Mouse (Mus musculus) CH12.LX (cell line): ENCODE measurements around the gene Ints1. TPM values are rescaled to one million over a fixed set of nuclear protein-coding genes. Genes with fewer than 3 reads are reported as not detected.

Experiments
- DNase-seq: peaks from one replicate; pipeline ENCODE4 v3.0.0-alpha.2; 2013; ENCODE audit errors: extremely low read depth
- H3K27ac ChIP-seq: 2 replicates; pipeline ENCODE4 v1.5.1; 2012; ENCODE audit warnings: low read depth, mild to moderate bottlenecking, control low read depth, moderate library complexity; ENCODE audit not compliant: insufficient read depth
- H3K27me3 ChIP-seq: replicated peaks from 2 replicates; pipeline ENCODE3; 2012; ENCODE audit warnings: inconsistent platforms
- H3K36me3 ChIP-seq, 2 experiments: replicated peaks in 1 of 2; 2 replicates each; pipeline versions ENCODE3 to v1.6.1; 2012; ENCODE audit warnings: inconsistent platforms in 1 of 2, low read length in 1 of 2, mild to moderate bottlenecking in 1 of 2, mixed read lengths in 1 of 2, moderate library complexity in 1 of 2; ENCODE audit not compliant: control insufficient read depth in 1 of 2, insufficient read depth in 1 of 2
- H3K4me1 ChIP-seq, 2 experiments: 2 replicates each; pipeline ENCODE4 v1.6.1; 2012; ENCODE audit warnings: inconsistent platforms in 1 of 2, moderate library complexity in 1 of 2; ENCODE audit not compliant: insufficient read depth in 2 of 2, control insufficient read depth in 1 of 2
- H3K4me2 ChIP-seq: 2 replicates; pipeline ENCODE4 v1.6.1; 2012; ENCODE audit warnings: low read depth, mild to moderate bottlenecking, control low read depth; ENCODE audit not compliant: poor library complexity, insufficient read depth, severe bottlenecking
- H3K4me3 ChIP-seq, 3 experiments: fragments of 150-350 bp in 1 of 3; sonication (generic) in 1 of 3; replicated peaks in 1 of 3; 2 replicates each; pipeline versions ENCODE3 to v1.5.1; 2011 to 2012; ENCODE audit warnings: low read depth in 2 of 3, low read length in 2 of 3, mild to moderate bottlenecking in 2 of 3, moderate library complexity in 2 of 3, control low read depth in 1 of 3, improper control_type of control experiment in 1 of 3, inconsistent platforms in 1 of 3, mixed read lengths in 1 of 3; ENCODE audit not compliant: poor library complexity in 1 of 3
- H3K79me2 ChIP-seq: replicated peaks from 2 replicates; pipeline ENCODE4 v1.6.1; 2012; ENCODE audit warnings: mild to moderate bottlenecking, moderate library complexity; ENCODE audit not compliant: control insufficient read depth, poor library complexity, insufficient read depth, severe bottlenecking; ENCODE audit errors: extremely low read depth
- H3K9ac ChIP-seq: 2 replicates; pipeline ENCODE4 v1.6.1; 2012; ENCODE audit warnings: low read depth, mild to moderate bottlenecking, control low read depth, moderate library complexity; ENCODE audit not compliant: insufficient read depth
- H3K9me3 ChIP-seq: replicated peaks from 2 replicates; pipeline ENCODE3; 2012; ENCODE audit warnings: low read length, inconsistent platforms, mixed read lengths
- CHD1 ChIP-seq: IDR thresholded peaks from 2 replicates; pipeline ENCODE4 v1.6.1; 2012; ENCODE audit warnings: low read depth, low read length, improper control_type of control experiment, inconsistent platforms
- ETS1 ChIP-seq: conservative IDR thresholded peaks from 2 replicates; pipeline ENCODE4 v1.6.1; 2012; ENCODE audit warnings: low read depth, mild to moderate bottlenecking, inconsistent platforms, low read length, improper control_type of control experiment, moderate library complexity
- HCFC1 ChIP-seq: IDR thresholded peaks from 2 replicates; pipeline ENCODE4 v1.6.1; 2012; ENCODE audit warnings: low read depth, mild to moderate bottlenecking, inconsistent platforms, low read length, improper control_type of control experiment
- IRF4 ChIP-seq: IDR thresholded peaks from 2 replicates; pipeline ENCODE4 v1.6.1; 2014; ENCODE audit warnings: low read depth, mild to moderate bottlenecking, inconsistent platforms, low read length, improper control_type of control experiment
- MAFK ChIP-seq: IDR thresholded peaks from 2 replicates; pipeline ENCODE4 v1.6.1; 2011; ENCODE audit warnings: low read length, improper control_type of control experiment; ENCODE audit not compliant: insufficient replicate concordance
- MAX ChIP-seq: IDR thresholded peaks from 2 replicates; pipeline ENCODE4 v1.6.1; 2011; ENCODE audit warnings: low read length, improper control_type of control experiment
- MEF2A ChIP-seq: IDR thresholded peaks from 2 replicates; pipeline ENCODE4 v1.6.1; 2014; ENCODE audit warnings: low read depth, mild to moderate bottlenecking, inconsistent platforms, low read length, improper control_type of control experiment, borderline replicate concordance
- PAX5 ChIP-seq: IDR thresholded peaks from 2 replicates; pipeline ENCODE4 v1.6.1; 2012; ENCODE audit warnings: low read length, inconsistent platforms, mixed read lengths
- POLR2A ChIP-seq: IDR thresholded peaks from 2 replicates; pipeline ENCODE4 v1.6.1; 2011; ENCODE audit warnings: low read depth, mild to moderate bottlenecking, improper control_type of control experiment, low read length
- POLR2AphosphoS2 ChIP-seq: IDR thresholded peaks from 2 replicates; pipeline ENCODE4 v1.6.1; 2011; ENCODE audit warnings: low read depth, low read length, improper control_type of control experiment
- SIN3A ChIP-seq: IDR thresholded peaks from 2 replicates; pipeline ENCODE4 v1.6.1; 2012; ENCODE audit warnings: low read length, improper control_type of control experiment, inconsistent platforms
- USF1 ChIP-seq: IDR thresholded peaks from 2 replicates; pipeline ENCODE4 v1.6.1; 2014; ENCODE audit warnings: low read depth, mild to moderate bottlenecking, inconsistent platforms, low read length, improper control_type of control experiment
- USF2 ChIP-seq: conservative IDR thresholded peaks from 2 replicates; pipeline ENCODE4 v1.6.1; 2011; ENCODE audit warnings: low read depth, low read length, improper control_type of control experiment
- ZKSCAN1 ChIP-seq: IDR thresholded peaks from 2 replicates; pipeline ENCODE4 v1.6.1; 2012; ENCODE audit warnings: low read depth, inconsistent platforms, low read length, improper control_type of control experiment, borderline replicate concordance
- ZMIZ1 ChIP-seq: IDR thresholded peaks from 2 replicates; pipeline ENCODE4 v1.6.1; 2012; ENCODE audit warnings: low read depth, mild to moderate bottlenecking, inconsistent platforms, low read length, improper control_type of control experiment
- ZNF384 ChIP-seq: IDR thresholded peaks from 2 replicates; pipeline ENCODE4 v1.6.1; 2012; ENCODE audit warnings: low read depth, low read length, improper control_type of control experiment, inconsistent platforms
- dilution Hi-C: fragments of 300-500 bp; cut with MboI; formaldehyde crosslinking; loops from 2 replicates; pipeline ENCODE4 v1.14.3; 2020; ENCODE audit warnings: low sequenced_read_pairs; ENCODE audit not compliant: extremely low pct_unique_long_range_greater_than_20kb, extremely low pct_ligation_motif_present
- in situ Hi-C: fragments of 300-500 bp; cut with MboI; formaldehyde crosslinking; loops from 3 replicates; pipeline ENCODE4 v1.14.3; 2019; ENCODE audit warnings: low sequenced_read_pairs, low pct_ligation_motif_present, low pct_unique_long_range_greater_than_20kb, mixed read lengths
- polyA plus RNA-seq: library from polyadenylated mRNA; unstranded; fragments of >175 nt; gene quantifications from 2 replicates; pipeline ENCODE4 v1.2.1, GENCODE M21; 2012; ENCODE audit warnings: low read depth; ENCODE audit not compliant: insufficient read length
- total RNA-seq, 2 experiments: library from RNA; depleted of rRNA; stranded (reverse); fragments of 300-350 nt in 1 of 2; fragments of >200 nt in 1 of 2; gene quantifications; 2 replicates each; pipeline ENCODE4 v1.2.3; 2012 to 2014

Gene Ints1
- total and polyA plus RNA-seq, 3 experiments: 19.8 to 88.2 (median 72.1) TPM

GRCm38 (mm10) chr5:139796900-139797299, 21.4 kb upstream of the Ints1 start:
- H3K9ac ChIP-seq: no peak overlapping the region
- H3K27ac ChIP-seq: no peak overlapping the region
- H3K9me3 ChIP-seq: no peaks in the 10 kb centered on the region
- peaks cover 46% of the 10 kb centered on the region for H3K79me2 ChIP-seq
- dilution Hi-C loops (no loop called here), in situ Hi-C loops (no loop called here)
- DNase-seq: no peak
- H3K4me1 ChIP-seq: peaks cover 21 to 41% of the 10 kb centered on the region in 2 experiments
- no peak overlapping the region for H3K4me2 ChIP-seq
- H3K4me3 ChIP-seq: no peak overlapping the region
- no peaks in the 10 kb centered on the region for H3K27me3 ChIP-seq
- peaks cover 30 to 80% of the 10 kb centered on the region in 2 experiments for H3K36me3 ChIP-seq
- TF ChIP-seq CHD1 (no peak), MEF2A (no peak), USF1 (no peak), POLR2A (no peak), HCFC1 (no peak), ZMIZ1 (no peak), PAX5 (no peak), SIN3A (no peak)

- in situ Hi-C loops: no loop called here
- Histone ChIP-seq H3K27ac (no peak overlapping the region), H3K9ac (no peak overlapping the region)
Measured at GRCm38 (mm10) chr5:139796001-139796620, 20.6 kb upstream of the Ints1 start.

GRCm38 (mm10) chr5:139794938-139795337, 19.5 kb upstream of the Ints1 start:
- no peak overlapping the region for H3K4me2 ChIP-seq
- H3K9ac ChIP-seq: no peak overlapping the region
- H3K27ac ChIP-seq: no peak overlapping the region
- H3K27me3 ChIP-seq: no peaks in the 10 kb centered on the region
- dilution Hi-C loops (no loop called here), in situ Hi-C loops (no loop called here)
- no peaks in the 10 kb centered on the region for H3K9me3 ChIP-seq
- peaks cover 25 to 46% of the 10 kb centered on the region in 2 experiments for H3K4me1 ChIP-seq
- no peak for TF ChIP-seq ZKSCAN1
- TF ChIP-seq USF2: no peak
- TF ChIP-seq POLR2AphosphoS2: no peak
- TF ChIP-seq HCFC1: no peak
- TF ChIP-seq CHD1: no peak
- no peak for TF ChIP-seq MAFK
- TF ChIP-seq ZMIZ1: no peak
- no peak for TF ChIP-seq ETS1
- no peak for TF ChIP-seq PAX5
- no peak for TF ChIP-seq POLR2A
- peaks cover 46% of the 10 kb centered on the region for H3K79me2 ChIP-seq
- peaks cover 12 to 61% of the 10 kb centered on the region in 2 experiments for H3K36me3 ChIP-seq
- DNase-seq: no peak
- H3K4me3 ChIP-seq: no peak overlapping the region

More at GRCm38 (mm10) chr5:139796001-139796620, 20.6 kb upstream of the Ints1 start:
- DNase-seq: no peak
- Histone ChIP-seq H3K4me2 (no peak overlapping the region), H3K36me3 (peaks cover 24 to 72% of the 10 kb centered on the region in 2 experiments), H3K79me2 (peaks cover 46% of the 10 kb centered on the region), H3K27me3 (no peaks in the 10 kb centered on the region), H3K4me1 (peaks cover 21 to 42% of the 10 kb centered on the region in 2 experiments), H3K4me3 (no peak overlapping the region), H3K9me3 (no peaks in the 10 kb centered on the region)
- TF ChIP-seq IRF4 (no peak), MAX (no peak), ZNF384 (no peak), MEF2A (no peak), PAX5 (no peak)
- dilution Hi-C loops: no loop called here
